Mouse (Mus musculus): ENCODE measurements at regions not wholly inside any gene's neighbourhood (a gene's known extent, or its start where the extent isn't known, plus 50 kb on each side); places are given as distances from the start of the nearest gene placed in this dataset.

- Histone ChIP-seq H3K36me3 (no peaks in the 10 kb centered on the region), H3K4me3 (no peak overlapping the region), H3K4me2 (no peak overlapping the region), H3K9me3 (no peaks in the 10 kb centered on the region), H3K27me3 (no peaks in the 10 kb centered on the region), H3K4me1 (no peaks in the 10 kb centered on the region), H3K27ac (no peak overlapping the region), H3K9ac (no peak overlapping the region)
- 86% methylated on average over 4 of the region's 4 CpGs for WGBS
- no peak for ATAC-seq (ENCODE audit: insufficient number of reproducible peaks, low FRiP score, low TSS enrichment, low read depth)
Observed at GRCm38 (mm10) chr17:4387616-4388015, 606.5 kb upstream of the Arid1b start.

GRCm38 (mm10) chr17:4390012-4390411 is 604.1 kb upstream of the Arid1b start:
- no peaks in the 10 kb centered on the region for H3K9me3 ChIP-seq
- WGBS: 88% methylated on average over 4 of the region's 4 CpGs
- H3K36me3 ChIP-seq: no peaks in the 10 kb centered on the region
- no peak overlapping the region for H3K4me3 ChIP-seq
- H3K27ac ChIP-seq: no peak overlapping the region
- H3K4me1 ChIP-seq: no peaks in the 10 kb centered on the region
- no peaks in the 10 kb centered on the region for H3K27me3 ChIP-seq
- no peak overlapping the region for H3K9ac ChIP-seq
- no peak overlapping the region for H3K4me2 ChIP-seq
- ATAC-seq (ENCODE audit: insufficient number of reproducible peaks, low FRiP score, low TSS enrichment, low read depth): no peak

GRCm38 (mm10) chr17:4390577-4390976 is 603.6 kb upstream of the Arid1b start:
- H3K9ac ChIP-seq: no peak overlapping the region
- no peak overlapping the region for H3K27ac ChIP-seq
- H3K36me3 ChIP-seq: no peaks in the 10 kb centered on the region
- no peaks in the 10 kb centered on the region for H3K27me3 ChIP-seq
- no peak overlapping the region for H3K4me2 ChIP-seq
- no peak overlapping the region for H3K4me3 ChIP-seq
- H3K4me1 ChIP-seq: no peaks in the 10 kb centered on the region
- H3K9me3 ChIP-seq: no peaks in the 10 kb centered on the region
- ATAC-seq (ENCODE audit: insufficient number of reproducible peaks, low FRiP score, low TSS enrichment, low read depth): no peak

DNA sequence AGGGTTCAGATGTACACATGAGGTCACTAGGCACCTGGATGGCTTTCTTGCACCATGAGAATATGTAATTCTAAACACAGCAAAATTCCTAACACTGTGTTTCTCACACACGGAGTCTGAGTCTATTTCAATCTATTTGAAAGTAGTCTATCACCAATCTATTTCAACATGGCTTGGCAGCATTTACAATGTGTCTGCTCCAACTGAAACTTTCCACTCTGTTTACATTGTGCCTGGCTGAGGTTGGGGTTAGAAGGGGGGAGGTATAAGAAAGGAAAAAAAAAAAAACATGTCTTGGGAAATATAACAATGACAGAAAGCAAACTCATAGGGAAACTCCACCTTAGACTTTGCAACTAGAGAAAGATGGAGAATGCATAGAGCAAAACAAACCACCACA is 602.9 kb upstream of the Arid1b start:
- no peak overlapping the region for H3K27ac ChIP-seq
- WGBS: 61% methylated on average over 1 of the region's 1 CpGs
- no peak for ATAC-seq (ENCODE audit: insufficient number of reproducible peaks, low FRiP score, low TSS enrichment, low read depth)

DNA sequence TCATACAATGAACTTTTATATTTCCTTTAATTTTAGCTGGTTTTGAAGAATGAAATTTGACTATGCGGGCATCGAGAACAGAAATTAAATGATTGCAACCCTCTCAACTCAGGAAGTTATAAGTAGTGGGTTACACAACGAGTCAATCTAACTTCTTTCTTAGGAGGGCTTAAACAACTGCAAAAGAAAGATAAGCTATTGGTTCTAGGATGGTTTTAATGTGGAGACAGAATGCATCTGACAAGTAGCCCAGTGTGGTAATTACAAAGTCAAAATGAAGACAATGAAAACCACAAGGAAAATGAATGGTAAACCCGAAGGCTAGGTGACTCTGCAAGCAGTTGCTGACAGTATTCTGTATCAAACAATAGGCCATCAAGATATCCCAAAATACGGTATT is 598.0 kb upstream of the Arid1b start:
- WGBS: 62% methylated on average over 5 of the region's 5 CpGs
- no peak for ATAC-seq (ENCODE audit: insufficient number of reproducible peaks, low FRiP score, low TSS enrichment, low read depth)
- no peak overlapping the region for H3K27ac ChIP-seq
- H3K4me1 ChIP-seq: no peaks in the 10 kb centered on the region
- no peak overlapping the region for H3K4me3 ChIP-seq
- H3K9me3 ChIP-seq: no peaks in the 10 kb centered on the region
- no peak overlapping the region for H3K9ac ChIP-seq
- H3K36me3 ChIP-seq: no peaks in the 10 kb centered on the region
- no peaks in the 10 kb centered on the region for H3K27me3 ChIP-seq
- no peak overlapping the region for H3K4me2 ChIP-seq

More for the DNA sequence above, 602.9 kb upstream of the Arid1b start:
- H3K4me2 ChIP-seq: no peak overlapping the region
- no peaks in the 10 kb centered on the region for H3K36me3 ChIP-seq
- H3K9ac ChIP-seq: no peak overlapping the region
- no peak overlapping the region for H3K4me3 ChIP-seq
- no peaks in the 10 kb centered on the region for H3K9me3 ChIP-seq
- no peaks in the 10 kb centered on the region for H3K27me3 ChIP-seq
- H3K4me1 ChIP-seq: no peaks in the 10 kb centered on the region

- H3K4me1 ChIP-seq: no peaks in the 10 kb centered on the region
- no peaks in the 10 kb centered on the region for H3K36me3 ChIP-seq
- no peaks in the 10 kb centered on the region for H3K27me3 ChIP-seq
- H3K27ac ChIP-seq: no peak overlapping the region
- no peaks in the 10 kb centered on the region for H3K9me3 ChIP-seq
- 47% methylated on average over 5 of the region's 5 CpGs for WGBS
- H3K4me2 ChIP-seq: no peak overlapping the region
- no peak for ATAC-seq (ENCODE audit: insufficient number of reproducible peaks, low FRiP score, low TSS enrichment, low read depth)
- H3K4me3 ChIP-seq: no peak overlapping the region
- H3K9ac ChIP-seq: no peak overlapping the region
Observed at GRCm38 (mm10) chr17:4417686-4418085, 576.4 kb upstream of the Arid1b start.

GRCm38 (mm10) chr17:4424451-4425168 is 569.5 kb upstream of the Arid1b start:
- Histone ChIP-seq H3K27ac (no peak overlapping the region), H3K9ac (no peak overlapping the region), H3K4me3 (no peak overlapping the region), H3K9me3 (no peaks in the 10 kb centered on the region), H3K27me3 (no peaks in the 10 kb centered on the region), H3K4me2 (no peak overlapping the region), H3K4me1 (no peaks in the 10 kb centered on the region), H3K36me3 (no peaks in the 10 kb centered on the region)
- no peak for ATAC-seq (ENCODE audit: insufficient number of reproducible peaks, low FRiP score, low TSS enrichment, low read depth)
- WGBS: 57% methylated on average over 6 of the region's 6 CpGs

DNA sequence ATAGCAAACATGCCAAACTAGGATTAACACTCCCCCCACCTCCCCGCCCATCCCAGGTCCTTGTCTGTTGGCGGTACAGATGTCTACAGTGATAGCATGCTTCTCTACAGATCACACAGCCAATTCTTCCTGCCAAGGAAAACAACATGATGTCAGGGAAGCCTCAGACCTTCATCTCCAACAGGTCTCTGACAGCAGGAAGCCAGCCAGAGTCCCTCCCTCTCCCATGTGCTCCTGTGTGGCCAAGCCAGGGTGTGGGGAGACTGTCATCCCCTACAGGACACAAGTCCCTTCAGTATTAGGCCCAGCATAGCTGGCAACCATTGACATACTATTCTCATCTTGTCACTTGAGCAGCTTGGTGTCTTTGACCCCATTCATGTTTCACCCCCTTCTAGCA is 568.8 kb upstream of the Arid1b start:
- Histone ChIP-seq H3K4me3 (no peak overlapping the region), H3K4me1 (no peaks in the 10 kb centered on the region), H3K27me3 (no peaks in the 10 kb centered on the region), H3K9me3 (no peaks in the 10 kb centered on the region), H3K27ac (no peak overlapping the region), H3K4me2 (no peak overlapping the region), H3K36me3 (no peaks in the 10 kb centered on the region), H3K9ac (no peak overlapping the region)
- ATAC-seq (ENCODE audit: insufficient number of reproducible peaks, low FRiP score, low TSS enrichment, low read depth): no peak
- WGBS: 85% methylated on average over 2 of the region's 2 CpGs

DNA sequence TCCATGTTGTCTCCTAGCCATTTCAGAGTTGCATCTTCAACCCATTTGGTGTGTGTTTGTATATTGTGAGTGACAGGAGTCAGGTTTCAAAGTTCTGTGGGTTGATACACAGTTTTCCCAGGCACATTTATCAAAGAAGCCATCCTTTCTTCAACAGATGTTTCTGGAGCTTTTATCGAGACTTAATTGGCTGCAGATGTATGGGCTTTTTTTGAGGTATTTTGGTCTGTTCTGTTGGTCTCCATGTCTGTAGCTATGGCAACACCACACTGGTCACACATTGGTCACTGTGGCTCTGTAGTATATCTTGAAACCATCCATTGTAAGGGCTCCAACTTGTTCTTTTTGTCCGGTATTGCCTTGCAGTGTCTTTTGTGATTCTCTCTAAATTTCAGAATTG is 565.1 kb upstream of the Arid1b start:
- 44% methylated on average over 2 of the region's 2 CpGs for WGBS
- Histone ChIP-seq H3K9me3 (no peaks in the 10 kb centered on the region), H3K9ac (no peak overlapping the region), H3K36me3 (no peaks in the 10 kb centered on the region), H3K27ac (no peak overlapping the region), H3K27me3 (no peaks in the 10 kb centered on the region), H3K4me3 (no peak overlapping the region), H3K4me1 (no peaks in the 10 kb centered on the region), H3K4me2 (no peak overlapping the region)
- no peak for ATAC-seq (ENCODE audit: insufficient number of reproducible peaks, low FRiP score, low TSS enrichment, low read depth)

DNA sequence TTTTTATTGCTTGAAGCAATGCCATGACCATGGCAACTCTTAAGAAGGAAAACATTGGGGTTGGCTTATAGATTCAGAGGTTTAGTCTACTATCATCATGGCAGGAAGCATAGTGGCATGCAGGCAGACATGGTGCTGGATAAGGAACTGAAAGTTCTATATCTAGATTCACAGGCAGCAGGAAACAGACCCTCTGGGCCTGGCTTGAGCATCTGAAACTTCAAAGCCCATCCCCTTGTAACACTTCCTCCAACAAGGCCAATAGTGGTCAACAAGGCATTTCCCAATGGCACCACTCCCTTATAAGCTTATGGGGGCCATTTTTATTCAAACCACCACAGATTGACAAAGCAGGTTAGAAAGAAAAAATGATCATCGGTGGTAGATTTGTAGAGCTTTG is 548.5 kb upstream of the Arid1b start:
- no peak for ATAC-seq (ENCODE audit: insufficient number of reproducible peaks, low FRiP score, low TSS enrichment, low read depth)
- no peaks in the 10 kb centered on the region for H3K9me3 ChIP-seq
- no peaks in the 10 kb centered on the region for H3K4me1 ChIP-seq
- H3K36me3 ChIP-seq: no peaks in the 10 kb centered on the region
- H3K27ac ChIP-seq: no peak overlapping the region
- 94% methylated on average over 1 of the region's 1 CpGs for WGBS
- no peak overlapping the region for H3K4me3 ChIP-seq
- no peak overlapping the region for H3K9ac ChIP-seq
- no peak overlapping the region for H3K4me2 ChIP-seq
- H3K27me3 ChIP-seq: no peaks in the 10 kb centered on the region

DNA sequence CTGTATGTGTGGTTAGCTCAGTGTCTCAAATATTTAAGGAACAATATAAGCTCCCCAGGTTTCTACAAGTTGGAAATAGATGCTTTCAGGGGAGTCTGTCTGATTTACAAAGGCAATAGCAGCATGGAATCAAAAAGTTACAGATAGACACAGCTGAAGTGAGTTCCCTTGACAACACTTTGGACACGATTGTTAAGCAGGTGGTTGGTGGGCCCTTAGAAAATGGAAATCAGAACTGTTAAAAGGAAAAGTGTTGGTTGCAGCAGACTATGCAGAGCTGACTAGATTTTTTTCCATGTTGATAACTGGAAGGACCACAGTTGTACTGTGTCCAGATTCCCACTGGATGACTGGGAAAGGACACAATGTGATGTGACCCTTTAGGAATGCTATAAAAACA is 536.6 kb upstream of the Arid1b start:
- Histone ChIP-seq H3K27me3 (no peaks in the 10 kb centered on the region), H3K27ac (no peak overlapping the region), H3K9ac (no peak overlapping the region), H3K36me3 (no peaks in the 10 kb centered on the region), H3K4me3 (no peak overlapping the region), H3K4me2 (no peak overlapping the region), H3K9me3 (no peaks in the 10 kb centered on the region), H3K4me1 (no peaks in the 10 kb centered on the region)
- WGBS: 81% methylated on average over 1 of the region's 1 CpGs
- no peak for ATAC-seq (ENCODE audit: insufficient number of reproducible peaks, low FRiP score, low TSS enrichment, low read depth)

GRCm38 (mm10) chr17:4461541-4461940 is 532.6 kb upstream of the Arid1b start:
- Histone ChIP-seq H3K36me3 (no peaks in the 10 kb centered on the region), H3K4me3 (no peak overlapping the region), H3K9me3 (no peaks in the 10 kb centered on the region), H3K27ac (no peak overlapping the region), H3K4me2 (no peak overlapping the region), H3K27me3 (no peaks in the 10 kb centered on the region), H3K9ac (no peak overlapping the region), H3K4me1 (no peaks in the 10 kb centered on the region)
- no peak for ATAC-seq (ENCODE audit: insufficient number of reproducible peaks, low FRiP score, low TSS enrichment, low read depth)
- 82% methylated on average over 2 of the region's 2 CpGs for WGBS

DNA sequence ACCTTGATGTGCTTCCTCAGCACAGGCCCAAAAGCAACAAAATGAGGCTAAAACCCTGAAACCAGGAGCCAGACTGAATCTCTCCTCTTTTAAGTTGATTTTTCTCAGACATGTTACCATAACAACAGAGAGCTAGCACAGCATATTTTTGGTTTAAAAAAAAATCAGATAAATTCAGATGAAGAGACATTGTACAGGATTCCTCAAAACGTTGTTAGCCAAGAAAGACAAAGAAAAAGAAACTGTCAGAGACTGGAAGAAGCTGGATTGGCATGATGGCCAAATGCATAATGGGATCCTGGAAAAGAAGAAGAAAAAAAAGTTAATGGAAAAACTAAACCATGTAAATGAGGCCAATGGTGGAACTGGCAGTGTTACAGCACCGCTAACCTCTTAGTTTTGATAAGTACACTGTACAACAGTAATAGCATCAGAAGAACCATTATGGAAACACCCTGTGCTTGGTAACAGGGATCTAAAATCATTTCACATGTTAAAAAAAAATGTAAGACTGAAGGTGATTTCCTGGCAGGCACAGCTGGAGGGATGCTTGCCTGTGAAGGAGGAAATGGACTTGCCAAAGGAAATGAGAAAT is 529.7 kb upstream of the Arid1b start:
- H3K36me3 ChIP-seq: no peaks in the 10 kb centered on the region
- H3K9ac ChIP-seq: no peak overlapping the region
- no peak for ATAC-seq (ENCODE audit: insufficient number of reproducible peaks, low FRiP score, low TSS enrichment, low read depth)
- WGBS: 59% methylated on average over 2 of the region's 2 CpGs
- no peak overlapping the region for H3K4me3 ChIP-seq
- H3K4me1 ChIP-seq: no peaks in the 10 kb centered on the region
- no peaks in the 10 kb centered on the region for H3K27me3 ChIP-seq
- H3K27ac ChIP-seq: no peak overlapping the region
- no peaks in the 10 kb centered on the region for H3K9me3 ChIP-seq
- no peak overlapping the region for H3K4me2 ChIP-seq
